Mouse (Mus musculus) c-Kit-positive CD71-negative TER-119-negative erythroid progenitor cells, embryonic 14.5 days (primary cell): ENCODE results near the gene Akap7.
A peak's percentile ranks its signal among the peaks of the same experiment; 100 is the strongest.
"Not testable (repeated sequence)": the region's sequence is repeated elsewhere in the genome, so short reads cannot be mapped to it uniquely, and the experiment has no call there.

Experiments used
- DNase-seq: peaks from one replicate; pipeline ENCODE4 v3.0.0-alpha.2; 2013; ENCODE audit warnings: low read depth

Akap7 gene

DNA sequence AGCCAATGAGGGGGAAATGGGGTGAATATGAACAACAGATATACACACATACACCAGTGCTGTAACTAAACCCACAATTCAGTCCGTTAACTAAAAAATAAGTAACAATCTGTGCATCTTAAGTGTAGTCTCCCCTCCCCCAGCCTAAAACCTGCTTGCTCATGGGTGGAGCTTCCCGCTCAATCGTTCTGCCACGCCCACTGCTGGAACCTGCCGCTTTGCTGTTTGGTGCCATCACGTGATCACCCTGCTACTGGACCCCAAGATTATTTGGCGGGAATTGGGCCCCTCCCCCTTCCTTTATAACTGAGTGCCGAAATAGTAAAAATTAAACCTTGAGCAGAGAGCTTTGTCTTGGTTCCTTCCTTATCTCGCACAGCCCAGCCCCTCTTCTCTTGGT lies 121.4 kb downstream of the Akap7 start:
- not testable (repeated sequence) for DNase-seq

DNA sequence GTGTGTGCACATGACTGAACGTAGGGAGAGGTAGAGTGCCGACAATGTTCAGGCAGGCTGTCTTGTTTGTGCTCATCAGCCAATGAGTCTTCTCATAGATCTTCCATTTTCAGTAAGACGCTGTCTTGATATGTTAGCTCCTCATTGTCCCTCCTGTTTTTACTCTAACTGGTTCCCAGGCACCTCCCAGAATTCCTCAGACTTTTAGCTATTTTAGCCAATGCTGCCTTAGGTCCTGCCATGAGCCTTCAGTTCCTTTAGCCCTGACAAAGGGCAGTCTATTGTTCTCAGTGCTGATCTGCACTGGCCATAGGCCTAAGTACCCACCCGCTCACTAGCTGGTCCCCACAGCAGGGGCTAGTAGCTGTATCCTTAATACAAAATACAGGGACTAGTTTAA lies 122.0 kb downstream of the Akap7 start:
- no peak for DNase-seq

DNA sequence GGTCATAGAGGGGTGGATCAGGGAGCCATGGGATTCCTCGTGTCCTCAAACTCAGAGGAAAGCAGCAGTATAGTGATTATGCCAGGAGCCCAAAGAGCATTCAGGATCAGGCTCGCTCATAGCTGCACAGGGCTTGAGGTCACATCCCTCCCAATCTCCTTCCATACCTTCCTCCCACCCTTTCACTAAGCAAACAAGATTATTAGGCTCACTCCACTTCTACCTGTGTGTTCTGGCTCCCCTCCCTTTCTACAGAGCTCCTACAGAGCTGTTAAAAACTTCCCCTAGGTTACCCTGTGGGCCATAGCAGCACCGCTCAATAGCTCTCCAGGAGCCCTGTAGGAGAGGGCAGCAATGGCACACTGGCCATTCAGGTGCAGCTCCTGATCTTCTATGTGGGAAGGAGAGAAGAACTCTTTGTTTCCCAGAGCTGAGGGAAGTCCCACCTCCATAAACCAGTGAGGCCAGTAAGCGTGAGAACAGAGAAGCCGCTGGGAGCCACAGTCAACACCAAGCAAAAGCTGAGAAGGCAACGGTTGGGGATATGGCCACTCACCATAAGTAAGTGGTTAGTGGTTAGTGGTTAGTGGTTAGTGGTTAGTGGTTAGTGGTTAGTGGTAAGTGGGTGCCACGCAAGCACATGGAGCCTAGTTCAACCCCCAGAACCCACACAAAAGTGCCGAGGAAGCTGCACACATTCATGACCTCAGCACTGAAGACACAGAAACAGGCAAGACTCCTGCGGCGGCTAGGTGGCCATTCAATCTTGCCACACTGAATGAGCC lies 122.7 kb downstream of the Akap7 start:
- no peak for DNase-seq

DNA sequence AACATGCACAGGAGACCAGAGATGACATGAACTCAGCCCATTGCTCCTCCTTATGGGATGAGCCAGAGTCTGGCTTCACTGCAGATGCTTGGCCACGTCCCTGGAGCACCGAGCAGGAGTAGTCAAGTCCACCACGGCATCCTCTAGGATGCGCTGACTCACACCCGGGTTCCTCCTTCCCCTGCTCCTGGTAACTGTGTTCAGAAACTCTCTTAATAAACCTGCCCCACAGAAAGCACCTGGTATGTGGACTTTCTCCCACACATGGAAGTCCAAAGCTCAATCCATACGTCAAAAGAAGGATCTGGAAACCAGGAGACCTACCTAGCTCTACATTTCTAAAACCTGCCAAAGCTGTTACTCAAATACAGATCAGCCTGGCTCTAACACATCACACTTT lies 124.4 kb downstream of the Akap7 start:
- DNase-seq, result no peak

DNA sequence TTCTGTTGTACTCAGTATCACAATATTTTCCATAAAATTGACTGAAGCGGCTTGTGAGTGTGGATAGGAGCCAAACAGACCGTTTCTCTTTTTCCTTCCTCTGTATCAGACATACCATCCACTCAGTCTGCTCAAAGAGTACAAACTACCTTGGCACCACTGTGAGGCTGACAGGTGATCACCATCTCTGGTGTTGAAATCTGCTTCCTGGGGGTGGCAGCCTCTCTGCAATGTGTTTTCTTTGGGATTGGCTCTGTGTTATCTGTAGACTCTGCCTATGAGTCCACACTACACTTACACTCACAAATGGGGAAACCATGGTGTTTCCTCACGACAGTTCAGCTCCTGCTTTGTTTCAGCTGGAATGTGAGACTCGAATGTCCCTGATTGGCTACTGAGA lies 128.6 kb downstream of the Akap7 start:
- DNase-seq, result no peak

DNA sequence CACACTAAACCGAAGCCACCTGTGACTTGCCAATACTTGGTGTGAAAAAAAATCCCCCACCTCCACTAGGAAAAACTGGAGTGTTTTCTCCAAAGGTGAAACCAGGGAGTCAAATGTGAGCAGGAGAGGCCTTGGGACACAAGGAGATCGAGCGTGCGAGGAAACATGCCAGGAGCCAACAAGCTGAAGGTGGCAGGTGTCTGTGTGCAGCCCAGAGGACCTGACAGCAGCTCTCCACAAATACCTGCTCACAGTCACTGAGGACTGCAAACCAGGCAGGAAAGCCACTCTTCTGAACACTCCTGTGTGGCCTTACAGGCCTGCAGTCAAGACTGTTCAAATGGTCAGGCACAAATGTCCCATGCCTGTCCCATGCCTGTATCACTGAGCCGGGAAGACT lies 130.4 kb downstream of the Akap7 start:
- DNase-seq, result no peak

DNA sequence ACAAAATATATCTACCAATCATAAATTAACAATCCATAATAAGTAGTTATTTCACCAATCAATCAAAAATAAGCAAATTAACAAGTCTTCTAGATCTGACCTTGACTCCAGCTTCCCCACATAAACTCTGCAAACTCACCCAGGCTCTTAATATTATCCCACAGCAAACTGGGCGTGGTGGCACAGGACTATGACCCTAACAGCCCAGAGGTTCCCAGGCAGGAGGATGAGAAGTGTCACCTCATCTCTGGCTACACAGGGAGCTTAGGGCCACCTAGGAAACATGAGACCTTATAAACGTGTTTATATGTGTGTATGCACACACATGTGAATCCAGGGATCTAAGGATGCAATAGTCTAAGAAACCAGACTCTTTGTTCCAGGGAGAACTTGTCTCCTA lies 132.8 kb downstream of the Akap7 start:
- DNase-seq, result no peak

DNA sequence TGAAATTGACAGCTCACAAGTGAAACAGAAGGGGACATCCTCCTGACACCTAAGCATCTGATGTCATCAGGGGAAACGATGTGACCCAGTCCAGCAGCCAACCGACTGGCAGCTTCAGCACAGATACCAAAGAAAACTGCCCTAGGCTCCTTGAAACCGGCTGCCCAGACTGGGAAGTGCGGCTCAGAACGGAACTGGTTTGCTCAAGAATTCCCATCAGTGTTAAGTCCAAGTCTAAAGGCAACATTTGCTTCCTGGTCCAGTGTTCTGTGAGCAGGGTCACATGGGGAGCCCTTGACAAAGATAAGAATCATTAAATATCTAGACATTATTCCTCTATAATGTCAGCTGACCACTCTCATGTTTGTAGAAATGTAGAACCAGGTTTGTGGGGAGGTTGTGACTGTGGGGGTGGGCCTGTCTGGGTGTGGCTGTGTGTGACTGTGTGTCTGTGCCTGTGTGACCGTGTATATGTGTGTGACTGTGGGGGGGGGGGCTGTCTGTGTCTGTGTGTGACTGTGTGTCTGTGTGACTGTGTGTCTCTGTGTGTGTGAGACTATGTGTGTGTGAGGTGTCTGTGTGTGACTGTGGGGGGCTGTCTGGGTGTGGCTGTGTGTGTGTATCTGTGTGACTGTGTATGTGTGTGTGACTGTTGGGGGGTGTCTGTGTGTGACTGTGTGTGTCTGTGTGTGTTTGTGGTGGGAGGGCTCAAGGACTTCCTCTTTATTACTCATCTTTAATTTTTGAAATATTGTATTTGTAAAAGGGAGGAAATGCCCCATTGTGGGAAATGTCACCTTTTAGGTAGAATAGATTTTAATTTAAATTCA lies 140.1 kb downstream of the Akap7 start:
- no peak for DNase-seq

DNA sequence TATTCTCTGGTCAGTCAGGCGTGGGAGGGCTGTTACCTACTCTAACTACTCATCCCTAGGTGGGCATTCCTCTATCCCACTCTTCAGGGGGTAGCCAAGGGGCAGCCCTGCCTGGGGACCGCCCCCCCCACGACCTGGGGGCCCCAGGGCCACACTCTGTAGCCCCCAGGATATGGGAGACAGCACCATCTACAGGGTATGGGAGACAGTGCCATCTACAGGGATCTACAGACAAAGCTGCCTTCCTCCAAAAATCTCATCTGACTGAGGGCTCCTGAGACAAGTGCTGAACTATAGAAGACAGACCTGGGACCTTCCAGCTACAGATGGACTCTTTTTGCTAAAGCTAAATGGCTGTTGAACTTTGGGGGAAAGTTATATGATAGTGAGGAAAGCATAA lies 144.2 kb downstream of the Akap7 start:
- DNase-seq, result not testable (repeated sequence)

DNA sequence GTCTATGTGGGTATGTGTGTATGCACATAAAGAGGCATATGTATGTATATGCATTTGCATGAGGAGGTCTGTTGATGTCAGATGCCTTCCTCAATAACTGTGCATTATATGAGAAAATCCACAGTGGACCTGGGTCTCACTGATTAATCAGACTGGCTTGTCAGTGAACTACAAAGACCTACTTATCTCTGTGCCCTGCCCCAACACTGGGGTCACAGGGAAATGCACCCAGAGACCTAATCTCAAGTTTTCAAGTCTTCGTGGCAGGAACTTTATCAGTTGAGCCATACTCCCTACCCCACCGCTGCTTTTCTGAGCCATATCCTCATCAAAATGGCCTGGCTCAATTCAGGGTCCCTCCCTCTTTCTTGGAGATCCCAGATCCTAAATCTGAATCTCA lies 146.0 kb downstream of the Akap7 start:
- DNase-seq, result no peak

DNA sequence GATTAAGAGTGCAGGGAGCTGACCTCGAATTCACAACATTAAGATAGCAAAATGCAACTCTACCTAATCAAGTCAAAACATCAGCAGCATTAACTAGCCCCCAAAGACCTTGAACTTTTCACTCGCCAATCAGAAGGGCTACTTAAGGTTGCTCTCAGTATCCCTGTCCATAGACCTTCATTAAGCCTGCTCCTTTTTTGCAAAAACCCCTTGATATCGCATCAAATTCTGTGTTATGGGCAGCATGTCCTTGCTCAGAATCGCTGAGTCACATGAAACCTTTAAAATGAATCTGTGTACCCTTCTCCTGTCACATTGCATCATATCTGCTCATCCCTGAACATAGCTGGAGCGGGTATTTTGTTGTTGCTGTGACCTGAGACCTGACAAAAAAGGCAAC lies 149.0 kb downstream of the Akap7 start:
- DNase-seq, result no peak

DNA sequence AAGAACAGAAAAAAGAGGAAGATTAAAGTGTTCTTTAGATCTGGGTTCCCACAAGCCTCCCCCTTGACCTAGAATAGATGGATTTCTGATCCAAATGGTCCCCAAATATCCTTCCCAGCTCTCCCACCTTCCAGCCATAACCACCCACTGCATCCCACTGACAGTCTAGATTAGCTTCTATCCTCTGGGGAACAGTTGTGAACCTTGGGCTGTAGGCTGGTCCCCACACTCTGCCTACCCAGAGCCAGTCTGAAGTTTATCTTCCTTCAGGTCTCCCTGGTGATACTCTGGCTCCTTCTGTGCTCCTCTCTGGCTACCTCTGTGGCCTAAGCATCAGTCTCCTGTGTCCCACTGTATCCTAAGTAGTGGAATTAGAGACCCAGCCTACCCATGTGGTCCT lies 150.3 kb downstream of the Akap7 start:
- DNase-seq, result no peak

DNA sequence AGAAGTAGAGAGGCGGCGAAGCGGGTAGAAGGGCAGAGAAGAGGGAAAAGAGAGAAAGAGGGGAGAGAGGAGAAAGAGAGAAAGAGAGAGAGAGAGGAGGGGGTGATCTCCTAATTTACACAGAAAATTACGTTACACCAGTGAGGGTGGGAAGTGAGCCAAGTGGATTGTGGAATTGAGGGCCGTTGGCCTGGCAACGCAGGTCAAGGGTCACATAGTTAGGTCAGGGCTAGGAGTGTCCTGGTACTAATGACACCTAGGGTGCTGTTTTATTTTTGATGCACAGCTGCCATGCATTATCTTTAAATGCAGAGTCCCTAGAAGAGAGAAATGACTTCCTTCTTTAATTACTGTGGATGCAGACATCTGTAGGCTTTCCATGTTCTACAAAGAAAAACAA lies 153.4 kb downstream of the Akap7 start:
- no peak for DNase-seq

DNA sequence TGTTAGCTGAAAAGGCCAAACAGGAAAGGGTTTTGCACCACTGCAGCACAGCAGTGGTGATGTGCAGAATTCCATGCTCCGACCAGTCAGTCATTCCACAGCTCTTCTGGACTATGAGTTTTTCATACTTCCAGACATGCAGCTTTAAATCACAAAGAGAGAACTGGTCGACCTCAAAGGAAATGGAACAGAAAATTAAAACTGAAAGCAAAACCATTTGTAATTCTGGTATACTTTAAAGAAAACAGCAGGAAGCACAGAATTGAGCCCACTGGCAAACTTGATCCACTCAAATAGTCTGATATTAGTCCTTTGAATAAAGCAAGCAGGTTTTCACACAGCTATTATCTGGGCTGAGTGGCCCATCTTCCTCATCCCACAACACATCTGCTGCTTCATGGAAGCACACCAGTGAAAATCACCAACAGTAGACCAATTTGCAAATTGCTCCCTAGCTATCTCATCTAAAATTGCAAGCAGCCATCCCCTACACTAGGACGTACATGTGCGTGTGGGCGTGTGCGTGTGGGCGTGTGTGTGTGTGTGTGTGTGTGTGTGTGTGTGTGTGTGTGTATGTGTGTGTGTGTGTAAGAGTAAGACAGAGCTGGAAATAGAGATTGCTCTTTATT lies 156.4 kb downstream of the Akap7 start:
- DNase-seq, result no peak

DNA sequence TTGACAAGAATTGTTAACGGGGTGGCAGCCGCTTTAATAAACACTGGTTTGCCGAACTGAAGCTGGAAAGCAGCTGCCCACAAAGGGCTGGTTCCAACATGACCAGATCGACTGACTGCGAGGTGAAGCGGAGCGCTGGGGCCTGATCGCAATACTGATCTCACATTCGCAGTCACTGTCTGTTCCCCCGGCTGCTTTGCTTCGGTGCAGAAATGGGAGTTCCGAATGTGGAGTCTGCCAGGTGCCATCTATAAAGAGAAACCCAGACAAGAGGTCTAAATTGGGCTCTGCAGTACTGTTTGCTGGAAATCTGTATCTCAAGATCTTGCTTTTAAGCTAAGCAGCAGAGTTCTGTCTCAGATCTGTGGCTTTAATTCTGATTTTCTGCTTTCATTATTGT lies 161.8 kb downstream of the Akap7 start:
- no peak for DNase-seq

DNA sequence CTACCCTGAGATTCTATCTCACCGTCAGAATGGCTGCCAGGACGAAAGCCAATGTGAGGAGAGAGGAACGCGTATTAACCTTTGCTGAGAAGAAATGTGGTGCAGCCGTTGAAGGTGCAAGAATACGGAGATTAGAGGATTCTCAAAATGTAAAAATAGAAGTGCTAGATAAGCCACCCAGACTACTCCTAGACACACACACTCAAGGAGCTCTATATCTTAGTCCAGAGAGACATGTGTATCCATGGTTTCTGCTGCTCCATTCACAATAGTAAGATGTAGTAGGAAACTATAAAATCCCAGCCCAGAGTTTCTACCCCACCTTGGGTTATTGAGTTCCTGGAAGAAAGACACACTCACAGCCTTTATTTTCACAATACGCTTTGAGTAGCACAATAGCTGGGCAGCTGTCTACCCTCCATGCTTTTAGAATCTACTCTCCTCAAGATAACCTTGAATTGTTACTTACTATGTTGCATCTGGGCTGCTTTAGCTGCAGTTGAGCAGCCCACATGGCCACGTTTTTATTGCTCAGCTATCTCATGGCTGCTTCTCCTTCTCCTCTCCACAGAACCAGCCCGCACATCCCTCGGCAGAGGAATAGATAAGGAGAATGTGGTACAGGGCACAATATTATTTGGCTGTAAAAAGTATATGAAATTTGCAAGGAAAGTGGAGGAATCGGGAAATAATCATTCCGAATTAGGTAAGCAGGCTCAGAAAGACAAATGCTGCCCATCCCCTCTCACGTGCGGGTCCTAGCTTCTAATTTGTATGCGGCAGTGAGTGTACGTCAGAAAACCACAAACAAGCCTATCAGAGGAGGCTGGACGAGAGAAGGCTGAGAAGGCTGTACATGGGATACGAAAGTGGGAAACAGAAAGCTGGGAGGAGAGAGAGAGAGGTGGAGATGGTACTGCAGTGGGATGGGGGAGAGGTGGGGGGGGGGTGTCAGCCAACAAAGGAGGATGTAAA lies 162.6 kb downstream of the Akap7 start:
- DNase-seq, result no peak

DNA sequence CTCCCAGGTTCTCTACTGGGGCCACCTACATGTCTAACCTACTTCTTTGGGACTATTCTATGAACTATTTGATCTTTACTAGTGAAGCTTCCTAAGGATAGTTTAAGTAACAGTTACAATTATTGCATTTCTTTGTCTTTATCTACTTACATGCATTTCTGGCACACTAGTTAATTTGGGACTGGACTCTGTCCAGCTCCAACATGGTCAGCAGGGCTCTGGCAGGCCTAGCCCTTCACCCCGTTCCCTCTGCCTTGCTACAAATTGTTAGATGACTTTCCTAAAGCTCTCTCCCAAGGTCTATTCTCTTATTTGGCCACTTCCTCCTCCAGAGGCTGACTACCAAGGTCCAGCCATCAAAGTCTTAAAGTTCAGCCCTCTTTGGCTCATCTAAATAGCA lies 165.9 kb downstream of the Akap7 start:
- DNase-seq, result no peak

DNA sequence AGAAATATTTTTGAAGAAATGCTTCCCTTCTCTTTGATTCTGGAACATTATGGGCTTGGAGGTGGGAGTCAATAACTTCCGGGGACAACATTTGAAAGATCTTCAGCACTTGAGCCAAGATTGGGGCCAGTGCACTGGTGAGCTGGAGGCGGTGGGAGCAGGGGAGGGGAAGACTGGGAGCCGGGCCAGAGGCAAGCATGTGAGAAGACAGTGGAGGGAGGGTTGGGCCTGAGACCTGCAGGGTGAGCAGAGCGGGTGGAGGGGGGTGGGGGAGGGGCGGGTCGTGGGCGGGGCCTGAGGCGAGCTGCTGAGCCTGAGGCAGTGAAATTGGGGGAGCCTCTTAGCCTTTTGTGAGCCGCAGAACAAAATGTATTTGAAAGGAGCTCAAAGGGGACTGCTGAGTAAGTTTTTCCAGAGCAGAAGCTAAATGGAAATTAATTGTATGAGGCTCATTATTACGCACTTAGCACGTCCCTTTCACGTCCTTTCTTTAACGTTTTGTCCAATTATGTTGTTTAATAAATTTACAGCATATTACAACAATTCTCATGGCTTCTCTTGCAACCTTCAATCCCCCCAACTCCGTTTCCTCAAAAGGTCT lies 167.4 kb downstream of the Akap7 start:
- DNase-seq, result no peak

DNA sequence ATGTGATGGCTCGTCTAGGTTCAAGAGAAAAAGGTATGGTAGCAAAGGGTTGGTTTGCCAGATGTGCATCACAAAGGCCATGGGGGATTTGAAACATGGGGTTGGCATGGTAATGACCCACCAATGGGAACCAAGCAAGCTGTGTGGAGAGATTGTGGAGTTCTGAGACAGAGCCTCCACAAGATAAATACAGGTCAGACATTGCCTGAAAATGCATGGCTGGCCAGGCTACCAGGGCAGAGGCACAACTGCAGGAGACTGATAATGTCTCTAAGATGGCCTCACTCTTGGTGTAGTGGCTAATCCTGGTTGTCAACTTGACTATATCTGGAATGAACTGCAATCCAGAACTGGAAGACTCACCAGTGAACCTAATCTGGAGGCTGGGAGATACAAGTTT lies 174.1 kb downstream of the Akap7 start:
- no peak for DNase-seq

DNA sequence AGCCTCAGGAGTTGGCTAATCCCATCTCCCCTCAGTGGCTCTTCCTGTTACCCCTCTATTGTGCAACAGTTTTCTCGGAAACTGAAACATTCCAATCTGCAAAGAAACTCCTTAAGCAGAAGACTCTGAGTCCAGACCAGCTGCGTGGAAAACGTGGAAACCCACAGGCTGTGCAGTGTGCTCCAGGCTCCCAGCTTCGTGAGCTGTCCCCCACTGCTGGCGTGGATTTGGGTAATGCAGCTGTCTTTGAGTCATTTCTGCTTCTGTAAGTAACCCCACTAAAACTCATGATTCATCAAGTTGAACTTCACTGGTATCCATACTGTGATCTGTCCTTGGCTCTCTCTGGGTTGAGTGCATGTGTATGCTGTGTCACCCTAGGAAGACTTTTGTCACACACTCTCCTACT lies 179.2 kb downstream of the Akap7 start:
- DNase-seq, result peak; percentile 19

DNA sequence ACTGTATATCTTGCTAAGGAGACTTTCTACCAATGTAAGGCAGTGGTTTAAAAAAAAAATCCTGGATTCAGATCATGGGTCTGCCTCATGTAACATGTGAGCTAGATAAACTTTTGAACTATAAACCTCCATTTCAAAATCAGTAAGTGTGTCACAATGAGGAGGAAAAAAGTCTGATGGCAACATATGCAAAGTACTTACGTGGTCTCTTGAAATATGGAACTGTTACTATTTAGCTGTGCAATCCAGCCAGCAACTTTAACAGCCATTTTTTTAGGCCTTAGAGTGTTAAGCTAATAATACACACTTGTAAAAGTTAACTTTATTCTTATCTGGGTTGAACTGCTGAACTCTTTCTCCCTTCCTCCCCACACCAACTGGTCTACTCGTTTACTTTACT lies 181.6 kb downstream of the Akap7 start:
- no peak for DNase-seq
